ENCODE assay signal across 13 mouse cellular contexts in genomic region chr9:10569830-10570229, GRCm38 (mm10).
DNase-seq lines count a peak whose midpoint lies in the region; ATAC-seq and TF ChIP-seq lines count a peak whose summit lies in the region.
"Had no signal": no experiment of that assay in that cellular context is flagged by ENCODE, and none has a peak within 500 bp of the region (broad histone marks: within the 10 kb centered on the region; RNA-seq: fewer than 3 reads in every experiment).

No protein-coding gene starts in this region.

- no peaks in the 10 kb centered on the region for H3K27me3 ChIP-seq in kidney, embryonic 16.5 days (ENCODE audit: insufficient read depth, low read length)
- no peaks in the 10 kb centered on the region for H3K27me3 ChIP-seq in embryonic facial prominence, embryonic 11.5 days (ENCODE audit: control insufficient read depth, insufficient read depth, low read length)
- H3K27me3 ChIP-seq: liver, embryonic 15.5 days had no signal

- no peaks in the 10 kb centered on the region for H3K9me3 ChIP-seq in kidney, embryonic 16.5 days (ENCODE audit: low read length)
- H3K9me3 ChIP-seq in ES-E14 (ENCODE audit: control insufficient read depth, insufficient read depth, low read depth, low read length) = no peaks in the 10 kb centered on the region
- H3K9me3 ChIP-seq in embryonic facial prominence, embryonic 11.5 days (replicated peaks; ENCODE audit: control insufficient read depth, low read length) = no peaks in the 10 kb centered on the region
- H3K9me3 ChIP-seq: forebrain, embryonic 10.5 days; liver, embryonic 15.5 days had no signal

- ATAC-seq in kidney, embryonic 16.5 days (ENCODE audit: low FRiP score, low TSS enrichment) = peak; percentile 51; the same call in 1 of the 2 replicates
- ATAC-seq in embryonic facial prominence, embryonic 11.5 days (replicated peaks; ENCODE audit: insufficient number of reproducible peaks, low FRiP score, low TSS enrichment, low read depth) = no peak
- ATAC-seq: hindbrain, embryonic 16.5 days had no signal

- in situ Hi-C loops in ES-E14 (cut with MboI; ENCODE audit: low sequenced_read_pairs in 2 of 2, unreplicated experiment in 2 of 2) = no loop called here

- no peak overlapping the region for H3K4me2 ChIP-seq in kidney, embryonic 16.5 days (replicated peaks; ENCODE audit: low read depth, low read length)
- no peak overlapping the region for H3K4me2 ChIP-seq in embryonic facial prominence, embryonic 11.5 days (ENCODE audit: low read depth, low read length)
- H3K4me2 ChIP-seq: liver, embryonic 15.5 days had no signal

- H3K9ac ChIP-seq in kidney, embryonic 16.5 days (replicated peaks; ENCODE audit: low read length) = no peak overlapping the region
- no peak overlapping the region for H3K9ac ChIP-seq in ES-E14 (ENCODE audit: insufficient read depth, low read depth, low read length, poor library complexity, severe bottlenecking)
- H3K9ac ChIP-seq in embryonic facial prominence, embryonic 11.5 days (replicated peaks; ENCODE audit: low read length) = no peak overlapping the region
- H3K9ac ChIP-seq: liver, embryonic 15.5 days had no signal

- no peak overlapping the region for H3K27ac ChIP-seq in kidney, embryonic 16.5 days (ENCODE audit: low read length)
- no peak overlapping the region for H3K27ac ChIP-seq in ES-E14 (ENCODE audit: insufficient read depth, low read depth, low read length, poor library complexity, severe bottlenecking)
- no peak overlapping the region for H3K27ac ChIP-seq in embryonic facial prominence, embryonic 11.5 days (replicated peaks; ENCODE audit: low read depth, low read length)
- H3K27ac ChIP-seq: forebrain, embryonic 10.5 days; liver, embryonic 15.5 days had no signal

- no peaks in the 10 kb centered on the region for H3K36me3 ChIP-seq in kidney, embryonic 16.5 days (ENCODE audit: insufficient read depth, low read length)
- no peaks in the 10 kb centered on the region for H3K36me3 ChIP-seq in ES-E14 (ENCODE audit: control insufficient read depth, insufficient read depth, low read length, poor library complexity, severe bottlenecking)
- H3K36me3 ChIP-seq in embryonic facial prominence, embryonic 11.5 days (replicated peaks; ENCODE audit: control insufficient read depth, insufficient read depth, low read depth, low read length) = no peaks in the 10 kb centered on the region
- H3K36me3 ChIP-seq: forebrain, embryonic 10.5 days; liver, embryonic 15.5 days had no signal

- no peaks in the 10 kb centered on the region for H3K4me1 ChIP-seq in kidney, embryonic 16.5 days (ENCODE audit: insufficient read depth, low read length)
- H3K4me1 ChIP-seq in ES-E14 (ENCODE audit: control insufficient read depth in 2 of 2, insufficient read depth in 2 of 2, low read length in 2 of 2, poor library complexity in 1 of 2) = no peaks in the 10 kb centered on the region
- no peaks in the 10 kb centered on the region for H3K4me1 ChIP-seq in embryonic facial prominence, embryonic 11.5 days (ENCODE audit: control insufficient read depth, insufficient read depth, low read length)
- H3K4me1 ChIP-seq: forebrain, embryonic 10.5 days; liver, embryonic 15.5 days had no signal

- H3K4me3 ChIP-seq in kidney, embryonic 16.5 days (ENCODE audit: low read length) = no peak overlapping the region
- H3K4me3 ChIP-seq in ES-E14 (ENCODE audit: insufficient read depth in 1 of 2, low read depth in 1 of 2, low read length in 2 of 2, poor library complexity in 1 of 2, severe bottlenecking in 1 of 2) = no peak overlapping the region
- no peak overlapping the region for H3K4me3 ChIP-seq in embryonic facial prominence, embryonic 11.5 days (ENCODE audit: low read depth, low read length)
- H3K4me3 ChIP-seq: forebrain, embryonic 10.5 days; liver, embryonic 15.5 days had no signal

- DNase-seq in adrenal gland, postnatal 10 days = peak; percentile 6
- DNase-seq in adrenal gland, postnatal 4 days (ENCODE audit: low spot score in 2 of 2) = no peak
- no peak for DNase-seq in kidney, postnatal 25 days
- peak; percentile 22 for DNase-seq in ES-E14 (ENCODE audit: low read depth, low spot score)
- DNase-seq in embryonic facial prominence, embryonic 11.5 days (ENCODE audit: low spot score) = peak; percentile 49
- DNase-seq in layer of hippocampus, postnatal 10 days (ENCODE audit: low spot score in 2 of 2) = no peak
- no peak for DNase-seq in right cerebral cortex, postnatal 10 days (ENCODE audit: low spot score in 2 of 2)
- DNase-seq: adrenal gland, postnatal 25 days; gastrocnemius, postnatal 36 days had no signal

TF ChIP-seq in ES-E14, 5 proteins besides CTCF, POLR2A, EP300 and RAD21:
- TF ChIP-seq CHD2 (IDR thresholded peaks at IDR 0.05; ENCODE audit: low read depth, low read length) (no peak), ZNF384 (IDR thresholded peaks at IDR 0.05; ENCODE audit: low read depth, low read length) (no peak), HCFC1 (IDR thresholded peaks at IDR 0.05; ENCODE audit: borderline replicate concordance, insufficient read depth, low read length) (no peak), MAFK (IDR thresholded peaks at IDR 0.05; ENCODE audit: insufficient read depth, low read depth, low read length) (no peak), ZC3H11A (IDR thresholded peaks at IDR 0.05; ENCODE audit: borderline replicate concordance, low read depth, low read length) (no peak)

Comparison
In these comparisons a context has a peak if more than half of its experiments do, and no peak if none do; other contexts are left out.
1. DNase-seq: peak in adrenal gland, postnatal 10 days (single experiment), ES-E14 (single experiment) and embryonic facial prominence, embryonic 11.5 days (single experiment); none in adrenal gland, postnatal 4 days (0 of 2), kidney, postnatal 25 days (0 of 2), layer of hippocampus, postnatal 10 days (0 of 2) and right cerebral cortex, postnatal 10 days (0 of 2).